Mouse (Mus musculus) left cerebral cortex, postnatal 25 days (tissue): ENCODE data around the gene Nkd2. TPM values are rescaled to one million over a fixed set of nuclear protein-coding genes. Genes with fewer than 3 reads are reported as not detected.

Experiments used
- DNase-seq, 2 experiments: peaks; one replicate each; pipeline ENCODE4 v3.0.0; 2022; ENCODE audit warnings: low spot score in 2 of 2, mixed read lengths in 1 of 2
- intact Hi-C: fragments of 180-260 bp; cut with DNase I; formaldehyde crosslinking; loops from one replicate; pipeline ENCODE4 v1.15.1; 2025
- total RNA-seq, 2 experiments: library from RNA; stranded (reverse); gene quantifications; 2 replicates each; pipeline ENCODE4 v1.2.3; 2021

Nkd2 gene
- total RNA-seq, 2 experiments from 2014 or later, result 2.2 to 2.6 TPM

DNA sequence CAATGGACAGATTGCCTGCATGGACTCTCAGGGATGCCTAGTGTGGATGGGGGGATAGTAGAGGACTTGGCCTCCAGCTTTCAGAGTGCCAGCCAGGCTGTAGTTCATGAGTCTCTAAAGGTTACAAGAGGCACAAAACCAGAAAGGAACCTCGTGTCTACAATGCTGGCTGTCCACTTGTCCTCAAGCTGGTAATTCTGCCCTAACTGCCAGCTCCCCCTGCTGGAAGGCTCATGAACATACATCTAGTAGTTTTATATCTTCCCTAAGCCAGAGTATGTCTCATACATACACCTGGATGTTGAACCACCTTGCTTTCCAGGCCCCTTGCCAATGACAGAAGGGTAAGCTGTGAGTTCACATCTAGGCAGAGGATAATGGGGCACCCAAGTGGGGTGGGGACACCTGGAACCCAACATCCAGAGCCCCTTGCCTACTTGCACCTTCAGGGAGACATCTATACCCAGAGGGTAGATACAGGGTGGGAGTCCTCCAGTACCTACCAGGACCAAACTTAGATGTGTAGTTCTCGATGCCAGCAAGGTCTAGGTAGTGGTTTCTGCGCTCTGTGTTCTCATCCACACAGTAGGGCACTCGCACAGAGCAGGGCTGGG is 25.1 kb downstream of the Nkd2 start:
- DNase-seq, result peak; percentile 45 to 71
- intact Hi-C loops, result loop anchor here (1.0 to 5.0 kb wide), 2 partner anchors 104 to 175 kb away; no protein-coding TSS in a partner anchor

- no peak for DNase-seq
- intact Hi-C loops, result loop anchor here (5.0 kb wide), 1 partner anchor 174 kb away; no protein-coding TSS in a partner anchor
Observed at GRCm38 (mm10) chr13:73821251-73821650, 26.2 kb downstream of the Nkd2 start.

DNA sequence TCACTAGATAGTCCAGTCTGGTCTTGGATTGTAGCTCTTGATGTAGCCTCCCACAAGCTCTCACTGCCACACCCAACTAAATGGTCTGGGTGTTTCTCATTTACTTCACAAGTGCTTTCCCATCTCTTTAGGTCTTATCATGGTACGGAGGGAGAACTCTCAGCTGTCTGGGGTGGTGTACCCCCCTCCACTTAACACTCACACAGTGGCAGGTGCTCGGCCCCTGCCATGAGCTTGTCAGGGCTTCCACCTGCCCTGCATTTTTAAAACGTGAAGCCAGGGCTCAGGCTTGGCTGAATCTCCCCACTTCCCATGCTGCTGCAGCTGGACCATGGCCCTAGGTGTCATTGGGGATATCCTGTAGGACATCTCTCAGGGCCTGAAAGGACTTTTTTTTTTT is 28.5 kb downstream of the Nkd2 start:
- DNase-seq, result no peak
- intact Hi-C loops, result no loop called here

- no peak for DNase-seq
- intact Hi-C loops, result no loop called here
Observed at GRCm38 (mm10) chr13:73816338-73816737, 31.1 kb downstream of the Nkd2 start.

DNA sequence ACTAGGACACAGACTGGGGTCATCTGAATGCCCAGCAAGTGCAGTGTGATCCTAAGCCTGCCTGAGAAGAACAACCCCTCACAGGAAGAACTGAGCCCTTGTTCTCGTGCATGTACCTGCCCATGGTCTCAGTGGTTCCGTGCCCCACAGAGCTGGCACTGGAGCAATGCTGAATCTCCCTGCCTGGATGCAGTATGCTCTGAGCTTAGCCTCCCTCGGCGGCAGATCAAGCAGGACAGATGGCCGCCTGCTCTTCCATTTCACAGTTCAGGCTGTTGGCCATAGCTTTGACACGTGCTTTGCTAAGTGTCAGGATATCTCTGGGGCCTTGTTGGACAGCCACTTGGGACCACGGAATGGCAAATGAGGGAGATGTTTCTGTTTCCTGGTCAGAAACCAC is 33.2 kb downstream of the Nkd2 start:
- intact Hi-C loops, result no loop called here
- no peak for DNase-seq

GRCm38 (mm10) chr13:73812936-73813335 is 34.5 kb downstream of the Nkd2 start:
- intact Hi-C loops, result no loop called here
- no peak for DNase-seq

DNA sequence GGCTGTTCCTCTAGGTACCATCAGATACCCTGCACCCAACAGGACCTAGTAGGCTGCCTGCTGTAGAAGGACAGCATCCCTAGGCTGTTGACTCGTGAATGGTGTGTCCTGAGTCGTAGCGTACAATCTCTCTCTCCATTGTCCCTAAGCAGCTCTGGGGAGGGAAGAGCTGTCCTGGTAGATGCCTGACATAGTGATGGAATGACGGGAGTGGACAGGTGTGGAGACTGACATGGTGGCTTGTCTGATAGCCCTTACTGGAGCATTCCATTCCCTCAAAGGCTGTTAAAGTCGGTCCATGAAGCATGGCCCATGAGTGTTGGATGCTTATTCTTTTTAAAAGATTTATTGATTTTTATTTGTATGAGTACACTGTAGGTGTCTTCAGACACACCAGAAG is 42.5 kb downstream of the Nkd2 start:
- intact Hi-C loops, result no loop called here
- DNase-seq, result no peak

GRCm38 (mm10) chr13:73803450-73804178 is 43.8 kb downstream of the Nkd2 start:
- peak; percentile 23 to 34 for DNase-seq
- intact Hi-C loops, result no loop called here

DNA sequence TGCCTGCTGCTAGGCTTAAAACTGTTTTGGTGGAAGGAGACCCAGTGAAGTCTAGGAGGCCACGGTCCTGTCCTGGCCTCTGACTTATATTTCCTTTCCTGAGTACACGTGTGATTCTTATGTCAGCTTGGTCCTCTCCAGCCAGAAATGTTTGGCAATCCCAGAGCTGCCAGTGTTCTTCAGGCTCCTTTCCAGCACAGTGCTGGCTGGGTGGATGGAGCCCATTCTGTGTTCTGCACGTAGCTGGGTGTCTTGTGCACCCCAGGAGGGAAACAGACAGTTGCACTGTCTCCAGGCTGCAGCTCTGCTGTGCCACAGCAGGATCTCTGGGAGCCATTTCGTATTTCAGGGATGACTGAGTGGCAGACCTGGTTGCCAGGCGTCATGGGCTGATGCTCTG is 48.3 kb downstream of the Nkd2 start:
- DNase-seq, result peak in 1 of 2 experiments; percentile 6
- intact Hi-C loops, result no loop called here

- intact Hi-C loops, result no loop called here
- no peak for DNase-seq
Observed at GRCm38 (mm10) chr13:73793171-73793570, 54.3 kb downstream of the Nkd2 start.

- DNase-seq, result no peak
- intact Hi-C loops, result no loop called here
Observed at GRCm38 (mm10) chr13:73792176-73792575, 55.3 kb downstream of the Nkd2 start.

DNA sequence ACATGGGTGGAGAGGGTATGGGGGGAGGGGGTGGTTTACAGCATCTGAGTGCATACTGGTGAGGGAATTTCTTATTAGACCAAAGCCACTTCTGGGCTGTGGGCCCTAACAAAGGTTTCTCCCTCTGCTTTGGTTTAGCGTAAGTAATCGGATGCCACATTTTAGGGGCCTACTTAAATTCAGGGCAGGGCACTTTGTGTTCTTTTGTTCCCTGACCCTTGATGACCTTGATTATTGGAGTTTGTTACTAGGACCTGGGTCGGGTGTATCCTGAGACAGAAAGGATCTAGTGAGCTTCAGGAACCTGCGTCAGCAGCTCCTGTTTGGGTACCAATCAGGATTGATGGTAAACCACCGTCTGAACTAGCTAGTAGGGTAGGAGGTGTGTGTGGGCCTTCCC is 64.9 kb downstream of the Nkd2 start:
- intact Hi-C loops, result no loop called here
- DNase-seq, result no peak

DNA sequence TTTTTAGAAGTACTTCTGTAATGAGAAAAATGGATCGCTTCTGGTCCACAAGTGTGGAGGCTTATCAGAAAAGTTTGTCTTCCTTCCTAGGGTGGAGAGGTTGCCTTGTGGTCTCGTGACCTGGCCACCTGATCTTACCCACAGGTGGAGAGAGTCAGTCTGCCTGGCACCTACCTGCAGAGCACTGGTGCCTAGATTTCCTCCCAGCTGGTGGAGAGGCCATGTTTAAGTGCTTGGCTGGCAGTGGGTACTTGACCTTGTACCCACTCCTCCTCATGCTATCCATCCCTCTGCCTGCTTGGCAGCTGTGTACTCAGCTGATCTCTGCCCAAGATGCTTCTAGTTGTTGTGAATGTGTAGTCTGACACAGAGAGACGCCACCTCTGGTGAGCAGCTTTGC is 69.9 kb downstream of the Nkd2 start:
- intact Hi-C loops, result no loop called here
- no peak for DNase-seq

- DNase-seq, result no peak
- intact Hi-C loops, result no loop called here
Observed at GRCm38 (mm10) chr13:73775786-73776185, 71.6 kb downstream of the Nkd2 start.

GRCm38 (mm10) chr13:73773519-73774205 is 73.8 kb downstream of the Nkd2 start:
- no peak for DNase-seq
- intact Hi-C loops, result no loop called here

DNA sequence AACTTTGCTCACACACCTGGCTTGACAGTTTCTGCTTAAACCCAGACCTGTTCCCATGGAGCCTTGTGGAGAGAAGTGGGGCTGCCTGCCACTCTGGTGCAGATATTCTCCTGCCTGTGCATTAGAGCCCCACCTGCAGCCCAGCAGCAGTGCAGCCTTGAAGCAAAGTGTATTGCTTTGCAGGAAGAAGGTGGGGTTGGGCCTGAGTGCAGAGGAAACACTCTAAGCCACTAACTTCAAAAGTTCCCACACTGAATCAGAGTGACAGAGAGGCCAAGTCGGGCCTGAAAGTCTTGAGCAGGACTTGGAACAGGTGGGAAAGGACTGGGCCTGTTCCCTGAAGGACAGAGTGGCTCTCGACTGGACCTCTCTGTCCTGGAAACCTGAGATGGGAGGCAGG is 74.8 kb downstream of the Nkd2 start:
- DNase-seq, result no peak
- intact Hi-C loops, result no loop called here

DNA sequence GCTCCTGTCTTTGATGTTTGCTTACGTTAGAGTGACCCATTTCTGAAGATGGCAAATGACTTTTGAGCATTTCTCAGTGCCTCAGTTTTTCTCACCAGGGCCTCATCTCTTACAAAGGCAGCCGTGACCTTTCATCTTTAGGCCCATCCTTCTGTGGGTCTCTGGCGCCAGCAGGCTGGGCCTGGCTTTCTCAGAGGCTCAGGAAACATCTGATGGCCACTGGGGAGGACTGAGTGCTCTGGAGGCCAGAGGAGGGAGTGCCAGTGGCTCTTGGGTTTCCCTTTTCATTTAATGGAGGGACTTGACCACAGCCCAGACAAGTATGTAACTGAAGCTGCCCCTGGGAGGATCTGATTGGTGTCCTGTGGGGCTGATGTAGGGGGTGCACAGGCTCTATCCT is 76.3 kb downstream of the Nkd2 start:
- intact Hi-C loops, result no loop called here
- DNase-seq, result no peak

- DNase-seq, result no peak
- intact Hi-C loops, result no loop called here
Observed at GRCm38 (mm10) chr13:73769916-73770682, 77.3 kb downstream of the Nkd2 start.
